Mouse (Mus musculus) thymus, postnatal 36 days (tissue): ENCODE data around the gene Prdm11.

Experiments used
- DNase-seq, 2 experiments: peaks; one replicate each; pipeline ENCODE4 v3.0.0; 2022; ENCODE audit warnings: mixed read lengths in 2 of 2

Prdm11 gene

DNA sequence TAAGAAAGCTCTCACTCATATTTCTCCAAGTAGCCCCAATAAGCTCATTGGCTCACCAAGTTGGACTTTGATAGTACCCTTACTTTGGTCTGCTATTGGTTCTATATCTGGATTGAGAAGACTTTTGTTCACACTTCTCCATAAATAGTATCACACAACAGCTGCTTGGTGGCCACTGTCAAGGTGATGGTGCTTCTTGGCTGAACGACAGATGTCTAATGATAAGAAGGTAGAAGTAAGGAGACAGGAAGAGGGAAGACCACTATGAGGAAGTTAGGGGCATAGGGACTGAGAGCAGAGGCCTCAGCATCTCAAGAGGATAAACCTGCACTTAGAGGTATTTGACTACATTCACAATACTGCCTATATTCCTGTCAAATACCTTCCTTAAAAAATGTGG, 81.6 kb downstream of the Prdm11 start:
- no peak for DNase-seq

DNA sequence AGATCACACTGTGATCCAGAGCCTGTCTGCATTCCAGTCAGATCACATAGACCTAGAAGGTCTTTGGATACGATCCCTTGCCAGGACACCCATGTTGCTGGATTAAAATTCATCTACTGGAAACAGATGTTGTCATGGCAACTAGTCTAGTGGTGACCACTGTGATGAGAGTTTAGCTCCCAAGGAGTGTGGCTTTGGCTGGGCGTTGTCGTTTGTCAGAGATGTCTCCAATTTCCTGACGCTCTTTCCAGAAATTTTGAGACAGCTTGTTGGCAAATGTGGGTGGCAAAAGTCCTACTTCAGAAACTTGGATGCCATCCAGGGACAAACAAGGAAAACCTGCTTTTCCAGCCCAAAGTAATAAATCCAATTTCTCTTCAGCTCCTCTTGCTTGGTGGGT, 87.3 kb downstream of the Prdm11 start:
- no peak for DNase-seq

GRCm38 (mm10) chr2:92956943-92957342, 89.0 kb downstream of the Prdm11 start:
- DNase-seq: no peak

DNA sequence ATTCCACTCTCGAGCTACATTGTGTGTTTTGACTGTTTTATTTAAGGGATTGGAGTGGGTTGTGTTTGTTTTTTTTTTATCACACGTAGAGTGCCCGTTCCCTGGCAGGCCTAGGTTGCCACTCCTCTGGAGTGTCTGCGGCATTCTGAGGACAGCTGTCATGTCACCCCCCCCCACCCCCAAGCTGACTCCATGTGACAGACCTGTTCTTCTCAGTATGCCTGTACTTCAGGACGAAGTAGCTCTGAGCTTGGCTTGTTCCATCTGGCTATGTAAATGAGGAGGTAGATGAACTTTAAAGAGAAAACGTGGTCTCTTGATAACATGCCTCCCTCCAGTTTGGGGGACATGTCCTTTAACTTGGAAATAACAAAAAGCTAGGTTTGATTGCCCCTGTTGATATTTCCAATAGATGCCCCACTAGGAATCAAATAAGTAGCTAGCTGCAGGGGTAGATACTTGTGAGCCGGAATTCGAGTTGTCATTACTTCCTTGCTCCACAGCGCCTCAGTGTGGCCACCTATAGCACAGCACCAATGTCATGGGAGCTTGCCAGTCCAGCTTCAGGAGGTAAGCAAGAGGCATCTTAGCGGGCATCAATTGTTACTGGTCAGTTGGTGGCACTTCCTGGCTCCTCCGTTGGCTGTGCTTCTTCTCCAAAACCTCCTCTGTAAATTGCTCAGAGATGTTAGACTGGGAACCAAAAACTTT, 91.4 kb downstream of the Prdm11 start:
- DNase-seq: peak; percentile 84 to 85

DNA sequence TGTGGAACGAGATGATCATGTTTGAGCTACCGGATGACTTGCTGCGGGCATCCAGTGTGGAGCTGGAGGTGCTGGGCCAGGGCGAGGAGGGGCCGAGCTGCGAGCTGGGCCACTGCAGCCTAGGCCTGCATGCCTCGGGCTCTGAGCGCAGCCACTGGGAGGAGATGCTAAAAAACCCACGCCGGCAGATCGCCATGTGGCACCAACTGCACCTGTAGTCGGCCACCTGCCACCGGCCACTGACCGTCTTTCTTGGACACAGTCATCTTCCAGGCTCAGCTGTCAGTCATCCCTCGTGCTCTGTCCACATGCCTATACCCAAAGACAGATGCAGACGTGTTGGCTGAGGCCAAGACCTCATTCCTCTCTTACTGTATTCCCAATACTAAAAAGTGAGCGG, 92.5 kb downstream of the Prdm11 start:
- no peak for DNase-seq

DNA sequence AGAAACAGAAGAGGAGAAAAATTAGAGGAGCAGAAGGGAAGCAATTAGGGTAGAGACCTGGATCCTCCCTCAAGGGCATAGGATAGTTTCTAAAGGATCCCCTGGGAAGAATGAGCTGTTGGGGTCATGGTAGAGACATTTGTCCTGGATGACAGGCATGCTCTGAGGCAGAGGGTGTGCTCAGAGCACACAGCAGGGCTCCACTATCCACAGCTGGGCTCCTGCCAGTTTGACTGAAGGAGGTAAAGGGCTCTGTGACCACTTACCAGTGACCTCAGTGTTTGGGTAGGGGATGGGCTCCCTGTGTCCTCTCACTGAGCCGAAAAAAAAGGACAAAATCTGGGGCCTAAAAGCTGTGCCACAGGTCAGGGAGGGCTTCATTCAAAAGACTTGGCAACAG, 96.4 kb downstream of the Prdm11 start:
- no peak for DNase-seq

GRCm38 (mm10) chr2:92948699-92949300, 97.2 kb downstream of the Prdm11 start:
- DNase-seq: no peak

- peak; percentile 62 to 78 for DNase-seq
These were observed 97.8 kb downstream of the Prdm11 start for GRCm38 (mm10) chr2:92947981-92948698.

DNA sequence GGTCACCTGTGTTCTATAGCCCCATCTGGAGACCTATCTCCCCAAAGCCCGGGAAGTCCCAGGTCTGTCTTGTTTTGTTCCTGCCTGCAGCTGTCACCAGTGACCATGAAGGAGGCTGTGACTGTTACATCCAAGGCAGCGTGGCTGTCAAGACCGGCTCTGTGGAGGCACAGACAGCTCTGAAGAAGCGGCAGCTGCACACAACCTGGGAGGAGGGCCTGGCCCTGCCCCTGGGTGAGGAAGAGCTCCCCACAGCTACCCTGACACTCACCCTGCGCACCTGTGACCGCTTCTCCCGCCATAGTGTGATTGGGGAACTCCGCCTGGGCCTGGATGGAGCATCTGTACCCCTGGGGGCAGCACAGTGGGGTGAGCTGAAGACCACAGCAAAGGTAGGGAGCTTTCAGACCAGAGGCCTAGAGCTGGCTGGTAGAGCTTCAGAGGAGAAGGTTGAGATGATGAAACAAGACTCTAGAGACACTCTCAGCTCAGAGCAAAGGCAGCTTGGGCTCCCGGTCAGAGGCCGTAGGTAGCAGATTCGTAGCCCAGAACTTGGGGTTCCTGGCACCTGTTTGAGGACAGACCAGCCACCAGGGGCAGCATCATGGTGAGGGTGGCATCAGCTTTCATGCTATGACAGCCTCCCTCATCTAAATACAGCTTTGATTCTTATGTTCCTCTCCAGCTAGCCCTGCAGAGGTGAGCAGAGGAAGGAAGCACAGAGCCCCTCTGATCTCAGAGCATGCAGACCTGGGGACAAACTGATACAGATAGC, 100.0 kb downstream of the Prdm11 start:
- DNase-seq: peak; percentile 78 to 90

GRCm38 (mm10) chr2:92945125-92945746, 100.7 kb downstream of the Prdm11 start:
- DNase-seq: no peak

GRCm38 (mm10) chr2:92944356-92944755, 101.6 kb downstream of the Prdm11 start:
- no peak for DNase-seq

- DNase-seq: no peak
These were observed 102.6 kb downstream of the Prdm11 start for GRCm38 (mm10) chr2:92943406-92943805.

DNA sequence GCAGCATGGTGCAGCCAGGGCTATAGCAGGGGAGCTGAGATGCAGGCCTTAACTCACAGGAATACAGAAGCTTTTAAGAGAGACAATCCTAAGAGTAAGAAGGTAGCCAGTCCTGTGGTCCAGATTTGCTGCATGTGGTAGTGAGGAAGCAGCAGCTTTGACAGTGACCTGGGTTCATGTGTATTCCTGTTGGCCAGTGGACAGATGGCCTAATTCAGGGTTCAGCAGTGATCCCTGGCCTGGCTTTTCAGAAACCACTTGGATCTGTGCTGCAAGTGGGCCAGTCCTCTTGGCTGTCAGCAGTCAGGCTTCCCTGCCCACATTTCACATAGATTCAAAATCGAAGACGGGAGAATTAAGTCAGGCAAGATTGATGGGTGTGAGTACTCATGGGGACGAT, 104.5 kb downstream of the Prdm11 start:
- no peak for DNase-seq

- DNase-seq: no peak
These were observed 105.0 kb downstream of the Prdm11 start for GRCm38 (mm10) chr2:92940963-92941362.

- no peak for DNase-seq
These were observed 107.1 kb downstream of the Prdm11 start for GRCm38 (mm10) chr2:92938827-92939226.

DNA sequence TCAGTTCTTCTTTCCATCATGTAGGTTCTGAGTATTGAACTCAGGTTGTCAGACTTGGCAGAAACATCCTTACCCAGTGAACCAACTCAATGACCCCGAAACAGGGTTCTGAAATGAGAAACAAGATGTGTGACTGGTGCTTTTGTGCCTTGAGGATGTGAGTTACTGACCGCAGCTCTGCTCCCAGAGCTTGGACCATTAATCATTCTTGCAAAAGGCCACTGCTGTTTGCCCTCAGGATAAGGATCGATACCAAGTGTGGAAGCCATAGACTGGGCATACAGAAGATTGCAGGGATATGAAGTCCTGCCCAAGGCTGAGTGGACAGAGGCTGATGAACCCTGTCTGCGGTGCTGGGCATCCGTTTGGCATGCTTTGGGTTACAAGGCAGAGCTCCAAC, 107.9 kb downstream of the Prdm11 start:
- DNase-seq: no peak

DNA sequence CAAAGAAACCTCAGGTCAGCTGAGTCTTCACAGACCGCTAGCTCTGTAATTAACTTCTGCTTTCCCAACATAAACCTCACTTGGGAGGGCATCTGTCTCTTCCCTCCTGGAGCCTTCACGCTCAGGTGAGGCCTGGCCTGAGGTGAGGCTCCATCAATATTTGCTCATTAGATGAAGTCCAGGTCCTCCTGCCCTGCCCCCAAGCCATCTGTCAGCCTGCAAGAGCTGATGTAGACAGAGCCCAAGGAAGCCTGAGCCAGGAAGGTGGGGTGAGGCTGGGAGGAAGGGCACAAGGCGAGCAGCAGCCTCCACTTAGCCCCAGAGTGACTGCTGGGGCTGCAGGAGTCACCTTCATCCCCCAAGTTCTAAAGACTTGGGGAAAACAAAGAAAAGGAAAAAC, 110.5 kb downstream of the Prdm11 start:
- DNase-seq: no peak

- no peak for DNase-seq
These were observed 111.5 kb downstream of the Prdm11 start for GRCm38 (mm10) chr2:92934312-92934982.

- no peak for DNase-seq
These were observed 112.6 kb downstream of the Prdm11 start for GRCm38 (mm10) chr2:92933379-92933778.

DNA sequence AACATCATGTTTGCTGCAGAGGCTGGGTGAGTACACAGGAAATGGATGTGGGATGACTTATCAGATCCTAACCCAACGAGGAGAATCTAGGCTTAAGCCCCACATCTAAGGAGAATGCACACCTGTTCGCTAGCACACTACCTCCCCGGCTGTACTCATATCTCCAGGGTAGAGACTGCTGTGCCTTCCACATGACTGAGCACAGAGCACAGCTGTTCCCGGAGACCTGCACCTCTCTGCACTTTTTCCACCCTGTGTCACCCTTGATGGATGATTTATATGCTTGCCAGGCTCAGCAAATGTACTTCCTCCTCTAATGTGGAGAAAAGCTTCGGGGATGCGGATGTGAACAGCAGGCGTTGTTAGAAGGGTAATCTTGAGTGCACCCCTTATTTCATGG, 114.9 kb downstream of the Prdm11 start:
- peak; percentile 49 to 77 for DNase-seq

DNA sequence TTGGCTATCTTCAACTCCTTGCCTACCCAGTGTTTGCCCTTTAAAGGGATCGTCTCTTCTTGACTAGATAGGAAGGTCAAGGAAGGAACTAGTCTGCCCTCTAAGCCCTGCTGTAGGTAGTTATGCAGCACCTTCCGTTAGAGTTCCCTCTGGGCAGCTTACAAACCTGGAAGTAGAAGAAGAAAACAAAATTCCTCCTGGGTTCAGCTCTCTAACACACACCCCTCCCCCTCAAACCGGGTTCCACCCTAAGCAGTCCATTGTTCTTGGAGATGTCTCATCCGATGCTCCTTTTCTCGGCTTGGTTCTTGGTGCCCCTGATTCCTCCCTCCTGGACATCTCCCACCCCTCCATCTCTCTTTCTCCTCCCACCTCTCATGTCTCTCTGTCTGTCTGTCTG, 116.3 kb downstream of the Prdm11 start:
- DNase-seq: no peak

GRCm38 (mm10) chr2:92924677-92925259, 121.2 kb downstream of the Prdm11 start:
- DNase-seq: no peak
